Mouse (Mus musculus) cerebellum, postnatal 25 days (tissue): ENCODE data around the gene Tmem179b.

Source experiments
- DNase-seq, 2 experiments: peaks; one replicate each; pipeline ENCODE4 v3.0.0; 2021; ENCODE audit warnings: mixed read lengths in 2 of 2

Gene Tmem179b

DNA sequence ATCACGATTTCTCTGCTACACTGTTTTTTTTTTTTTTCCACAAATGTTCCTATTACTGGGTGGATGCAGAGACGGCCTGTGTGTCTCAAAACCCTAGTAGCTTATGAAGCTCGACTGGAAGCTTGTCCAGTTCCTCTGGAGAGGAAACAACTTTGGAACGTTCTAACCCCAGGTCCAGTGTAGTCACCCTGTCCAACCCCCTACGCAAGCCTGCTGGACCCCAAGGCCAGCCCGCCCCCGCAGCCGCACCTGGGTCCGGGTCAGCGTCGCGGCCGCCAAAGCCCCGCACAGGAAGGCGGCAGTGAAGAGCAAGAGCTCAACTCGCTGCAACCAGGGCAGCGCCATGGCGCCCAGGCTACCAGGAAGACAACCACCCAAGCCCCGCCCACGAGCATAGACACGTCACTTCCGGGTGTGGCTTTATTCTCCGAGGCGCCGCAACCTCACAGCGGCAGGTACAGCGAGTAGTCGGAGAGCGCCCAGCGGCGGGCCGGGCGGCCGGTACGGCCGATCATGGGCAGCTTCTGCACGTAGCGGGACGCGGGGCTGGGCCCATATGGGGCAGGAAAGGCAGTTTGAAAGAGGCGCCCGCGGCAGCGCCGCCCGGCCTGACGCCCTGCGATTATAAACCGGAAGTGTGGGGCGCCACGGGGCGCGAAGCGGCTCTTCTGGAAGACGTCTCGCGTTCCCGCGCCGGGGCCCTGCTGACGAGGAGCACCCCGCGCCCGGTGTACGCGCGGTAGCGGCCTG, at the start of gene Tmem179b:
Gene Tmem179b, minus strand, starts transcription at position 382 of the 750 bp plus-strand sequence.
- DNase-seq, result peak; percentile 98 to 99

DNA sequence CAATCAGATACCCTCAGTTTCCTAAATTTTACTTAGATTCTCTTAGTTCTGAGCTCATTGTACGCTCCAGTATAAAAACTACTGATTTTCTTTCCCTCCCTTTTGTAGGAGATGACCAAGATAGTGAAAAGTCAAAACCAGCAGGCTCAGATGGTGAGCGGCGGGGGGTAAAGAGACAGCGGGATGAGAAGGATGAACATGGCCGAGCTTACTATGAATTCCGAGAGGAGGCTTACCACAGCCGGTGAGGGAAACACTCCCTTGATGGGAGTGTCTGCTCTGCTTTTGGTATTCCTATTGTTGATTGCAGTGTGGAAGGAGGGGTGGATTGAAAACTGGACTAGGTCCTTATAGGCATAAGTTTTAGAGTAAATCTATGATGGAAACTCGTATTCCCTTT, 48.4 kb upstream of the Tmem179b start:
- DNase-seq, result peak; percentile 78 to 87

DNA sequence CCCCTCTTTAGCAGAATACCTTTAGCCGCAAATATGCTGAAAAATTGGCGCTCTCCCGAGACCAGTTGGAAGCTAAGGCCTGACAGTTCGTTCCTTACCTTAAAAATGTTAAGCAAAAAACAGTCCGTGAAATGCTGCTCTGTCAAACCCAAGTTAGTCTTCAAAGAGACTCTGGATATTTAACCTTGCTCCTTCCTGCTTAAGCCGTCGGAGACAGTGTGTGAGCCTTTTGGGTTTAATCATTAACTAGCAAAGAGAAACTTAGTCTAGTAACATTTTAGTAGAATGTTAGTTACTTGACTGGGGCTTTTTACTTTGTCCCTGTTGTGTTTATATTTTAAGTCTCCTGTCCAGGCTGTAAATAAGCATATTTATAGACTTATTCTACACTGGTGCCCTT, 46.9 kb upstream of the Tmem179b start:
- DNase-seq, result no peak

DNA sequence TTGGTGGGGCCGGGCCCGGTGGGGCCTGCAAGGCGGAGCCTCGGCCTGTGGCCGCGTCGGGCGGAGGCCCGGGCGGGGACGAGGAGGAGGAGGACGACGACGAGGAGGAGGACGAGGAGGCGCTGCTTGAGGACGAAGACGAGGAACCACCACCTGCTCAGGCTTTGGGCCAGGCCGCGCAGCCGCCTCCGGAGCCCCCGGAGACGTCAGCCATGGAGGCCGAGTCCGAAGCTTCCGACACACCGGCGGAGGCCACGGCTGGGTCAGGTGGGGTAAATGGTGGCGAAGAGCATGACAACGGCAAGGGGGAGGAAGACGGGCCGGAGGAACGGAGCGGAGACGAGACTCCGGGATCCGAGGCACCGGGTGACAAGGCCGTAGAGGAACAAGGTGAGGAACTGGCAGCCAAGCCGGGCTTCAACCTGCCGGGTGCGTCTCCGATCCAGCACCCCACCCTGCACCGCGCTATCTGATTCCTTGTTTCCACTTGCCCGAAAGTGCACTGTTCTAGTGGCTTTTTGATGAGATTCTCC, 46.2 kb upstream of the Tmem179b start:
- no peak for DNase-seq

DNA sequence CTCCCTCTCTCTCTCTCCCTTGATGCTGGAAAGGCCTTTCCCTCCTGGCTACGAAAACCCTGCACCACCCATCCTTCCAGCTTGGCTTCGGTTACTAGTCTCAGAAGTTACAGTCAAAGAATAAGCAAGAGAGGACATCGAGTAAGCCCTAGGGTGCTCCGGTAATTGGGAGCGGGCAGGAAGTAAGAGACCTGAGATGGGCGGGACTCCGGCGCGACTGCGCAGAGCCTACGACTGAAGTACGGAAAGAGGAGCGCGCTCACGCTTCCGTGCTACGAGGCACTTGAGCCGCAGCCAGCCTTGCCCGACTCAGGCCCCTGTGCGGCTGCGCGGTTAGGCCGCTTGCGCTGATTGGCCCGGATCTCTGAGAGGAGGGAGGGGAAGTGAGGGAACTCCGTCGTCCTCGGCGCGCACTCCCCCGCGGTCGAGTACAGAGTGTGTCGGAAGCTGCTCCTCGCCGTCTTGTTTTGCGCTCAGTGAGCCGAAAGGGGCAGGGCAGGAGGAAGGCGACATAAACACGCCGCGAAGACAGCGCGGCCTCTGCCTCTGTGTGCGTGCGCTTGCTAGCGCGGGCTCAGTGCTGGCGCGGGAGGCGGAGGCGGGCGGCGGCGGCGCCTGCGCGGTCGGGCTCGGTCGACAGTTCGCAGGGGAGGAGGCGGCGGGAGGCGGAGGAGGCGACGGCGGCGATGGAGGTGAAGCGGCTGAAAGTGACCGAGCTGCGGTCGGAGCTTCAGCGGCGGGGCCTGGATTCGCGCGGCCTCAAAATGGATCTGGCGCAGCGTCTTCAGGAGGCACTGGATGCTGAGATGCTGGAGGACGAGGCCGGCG, 45.5 kb upstream of the Tmem179b start, which contains the start of gene Hnrnpul2:
Gene Hnrnpul2, plus strand, starts transcription at position 415 of the 828 bp plus-strand sequence.
- DNase-seq, result peak; percentile 99

DNA sequence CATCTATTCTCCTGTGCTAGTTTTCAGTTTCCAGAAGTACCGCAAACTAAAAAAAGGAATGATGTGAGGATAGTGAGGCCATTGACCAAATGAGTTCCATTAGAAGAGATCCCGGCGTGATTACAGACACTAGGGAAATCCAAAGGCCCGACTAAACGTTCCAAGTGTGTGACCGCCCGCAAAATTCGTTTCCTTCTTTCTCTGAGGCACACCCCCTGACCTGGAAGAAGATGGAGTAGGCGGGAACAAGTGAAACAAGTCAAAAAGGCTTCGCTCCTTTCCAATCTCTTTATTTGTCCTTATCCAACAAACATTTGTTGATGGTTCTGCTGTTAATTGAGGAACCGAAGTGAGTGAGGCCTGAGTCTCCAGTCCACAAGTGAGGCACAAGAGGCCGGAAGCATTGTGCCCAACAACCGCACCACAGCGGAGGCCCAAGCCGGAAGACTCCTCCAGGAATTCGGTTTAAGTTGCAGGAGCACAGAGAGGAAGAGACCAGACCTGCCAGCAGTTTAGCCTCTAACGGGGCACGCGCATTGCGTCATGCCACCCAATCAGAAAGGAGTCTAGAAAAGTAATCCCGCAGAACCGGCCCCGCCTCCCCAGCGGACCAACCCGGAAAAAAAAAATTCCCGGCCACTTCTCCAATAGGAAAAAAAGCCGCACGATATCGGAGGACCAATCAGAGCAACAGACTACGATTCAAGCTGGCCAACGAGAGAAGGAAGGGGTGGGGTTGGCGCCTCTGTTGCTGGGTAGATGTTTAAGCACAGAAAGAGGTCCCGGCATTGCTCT, 44.7 kb upstream of the Tmem179b start, which contains the start of gene Ttc9c:
Gene Ttc9c, minus strand, starts transcription at position 533 of the 795 bp plus-strand sequence.
- DNase-seq, result peak; percentile 95 to 96

DNA sequence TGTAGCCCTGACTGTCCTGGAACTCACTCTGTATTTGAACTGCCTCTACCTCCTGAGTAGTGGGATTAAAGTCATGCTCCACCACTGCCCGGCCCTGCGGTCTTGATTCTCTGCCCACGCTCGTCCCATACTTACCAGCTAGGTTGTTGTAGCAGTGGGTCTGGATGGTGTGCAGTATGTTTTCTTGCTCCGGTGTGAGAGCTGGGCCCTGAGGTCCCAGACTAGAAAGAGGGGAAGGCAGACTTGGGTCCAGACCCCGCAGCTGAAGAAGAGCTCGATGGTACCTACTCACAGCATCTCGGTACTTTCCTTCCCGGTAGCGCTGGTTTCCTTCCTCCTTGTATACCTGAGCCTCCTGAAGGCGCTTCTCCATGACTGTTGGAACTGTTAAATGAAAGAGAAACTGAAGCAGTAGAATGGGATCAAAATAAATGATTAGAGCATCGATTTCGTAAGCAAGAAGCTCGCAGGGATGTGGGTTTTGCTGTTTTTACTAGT, 44.1 kb upstream of the Tmem179b start:
- DNase-seq, result peak in 1 of 2 experiments; percentile 28

DNA sequence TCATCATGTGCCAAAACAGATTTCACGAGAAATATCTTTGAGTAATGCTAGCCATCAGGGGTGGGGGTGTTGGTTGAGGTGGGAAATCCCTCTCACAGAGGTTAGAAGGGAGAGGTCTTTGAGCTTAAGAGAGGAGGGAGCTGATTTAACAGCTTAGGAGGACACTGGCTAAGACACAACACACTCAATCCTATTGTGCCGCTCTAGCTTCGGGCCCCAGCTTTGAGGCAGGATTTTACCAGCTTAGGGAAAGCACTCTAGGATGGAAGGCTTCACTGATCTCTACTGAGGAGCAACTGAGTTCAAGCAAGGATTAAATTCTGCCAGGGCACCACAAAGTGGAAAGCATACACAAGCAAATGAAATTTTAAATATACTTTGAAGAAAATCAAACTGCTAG, 42.7 kb upstream of the Tmem179b start:
- DNase-seq, result no peak

DNA sequence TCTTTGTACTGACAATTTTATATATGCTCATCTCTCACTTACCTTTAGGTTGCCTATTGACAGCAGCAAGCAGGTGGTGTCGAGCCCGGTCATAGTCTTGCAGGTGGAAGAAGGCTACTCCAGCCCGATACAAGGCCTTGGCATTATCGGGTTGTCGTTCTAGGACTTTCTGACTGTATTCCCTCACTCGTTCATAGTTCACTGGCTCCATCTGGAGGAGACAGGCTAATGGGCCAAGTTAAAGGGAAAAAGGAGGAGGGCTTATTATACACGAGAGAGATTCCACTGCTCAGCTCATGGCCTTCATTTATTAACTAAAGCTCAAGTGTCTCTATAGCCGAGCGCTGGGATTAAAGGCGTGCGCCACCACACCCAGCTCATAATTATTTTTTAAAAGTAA, 41.5 kb upstream of the Tmem179b start:
- peak in 1 of 2 experiments; percentile 37 for DNase-seq

DNA sequence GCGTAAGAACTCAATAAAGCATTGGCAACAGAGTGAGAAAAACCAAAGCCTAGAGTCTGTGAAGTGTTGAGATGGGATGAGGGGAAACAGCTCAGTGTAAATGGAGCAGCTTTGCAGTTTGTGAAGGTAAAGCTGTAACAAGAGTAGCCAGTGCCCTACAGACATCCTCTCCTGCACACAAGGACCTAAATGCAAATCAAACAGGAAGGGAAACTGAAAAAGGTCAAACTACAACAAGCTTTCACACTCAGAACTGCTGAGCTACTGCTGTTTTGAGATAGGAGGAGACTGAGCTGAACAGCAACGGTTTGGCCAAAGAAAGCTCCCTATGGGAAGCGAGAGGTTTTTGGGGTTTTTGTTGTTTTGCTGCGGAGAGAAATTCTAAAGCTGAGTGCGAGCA, 32.5 kb upstream of the Tmem179b start:
- DNase-seq, result no peak

DNA sequence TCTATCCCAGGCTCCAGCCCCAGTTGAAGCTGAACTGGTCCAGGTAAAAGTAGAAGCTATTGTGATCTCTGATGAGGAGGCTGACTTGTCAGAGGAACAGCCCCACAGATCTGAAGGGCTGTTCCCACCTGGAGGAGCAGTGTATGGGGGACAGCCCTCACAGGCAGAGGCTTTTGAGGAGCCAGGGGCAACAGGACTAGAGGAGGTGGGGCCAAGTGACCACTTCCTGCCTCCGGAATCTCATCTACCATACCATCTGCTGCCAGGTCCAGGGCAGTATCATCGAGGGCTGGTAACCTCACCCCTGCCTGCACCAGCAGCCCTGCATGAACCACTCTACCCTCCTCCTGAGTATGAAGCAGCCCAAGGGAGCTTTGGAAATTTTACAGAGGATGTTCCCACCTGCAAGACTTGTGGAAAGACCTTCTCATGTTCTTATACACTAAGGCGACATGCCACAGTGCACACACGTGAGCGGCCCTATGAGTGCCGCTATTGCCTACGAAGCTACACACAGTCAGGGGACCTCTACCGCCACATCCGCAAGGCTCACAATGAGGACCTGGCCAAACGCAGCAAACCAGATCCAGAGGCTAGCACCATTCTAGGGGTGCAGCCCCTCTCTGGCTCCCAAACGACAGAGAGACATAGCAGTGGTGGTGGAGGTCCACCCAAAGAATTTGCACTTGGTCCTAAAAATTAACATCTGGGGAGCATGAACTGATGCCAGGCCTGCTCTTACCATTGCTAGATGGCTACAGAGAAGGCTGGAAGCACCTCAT, 29.8 kb upstream of the Tmem179b start:
- no peak for DNase-seq

DNA sequence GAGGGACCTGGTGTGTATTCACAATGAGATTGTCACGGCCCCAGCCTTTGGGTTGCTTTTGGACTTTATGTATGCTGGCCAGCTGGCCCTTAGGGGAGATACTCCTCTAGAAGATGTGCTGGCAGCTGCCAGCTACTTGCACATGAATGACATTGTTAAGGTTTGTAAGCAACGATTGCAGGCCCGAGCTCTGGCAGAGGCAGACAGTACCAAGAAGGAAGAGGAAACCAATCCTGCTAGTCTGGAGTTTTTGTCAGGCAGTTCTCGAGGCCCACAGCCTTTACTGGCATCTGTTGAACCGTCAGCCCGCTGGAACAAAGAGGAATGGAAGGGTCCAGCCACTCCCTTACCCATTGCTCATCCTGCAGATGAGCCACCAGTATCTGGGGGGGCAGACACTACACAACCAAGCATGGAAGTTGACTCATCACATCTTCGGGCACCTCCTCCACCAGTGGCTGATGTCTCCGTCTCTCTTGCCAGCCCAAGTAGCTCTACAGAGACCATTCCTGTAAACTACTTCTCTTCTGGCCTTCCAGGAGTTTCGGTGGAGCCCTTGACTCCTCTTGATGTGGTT, 29.0 kb upstream of the Tmem179b start:
- no peak for DNase-seq

DNA sequence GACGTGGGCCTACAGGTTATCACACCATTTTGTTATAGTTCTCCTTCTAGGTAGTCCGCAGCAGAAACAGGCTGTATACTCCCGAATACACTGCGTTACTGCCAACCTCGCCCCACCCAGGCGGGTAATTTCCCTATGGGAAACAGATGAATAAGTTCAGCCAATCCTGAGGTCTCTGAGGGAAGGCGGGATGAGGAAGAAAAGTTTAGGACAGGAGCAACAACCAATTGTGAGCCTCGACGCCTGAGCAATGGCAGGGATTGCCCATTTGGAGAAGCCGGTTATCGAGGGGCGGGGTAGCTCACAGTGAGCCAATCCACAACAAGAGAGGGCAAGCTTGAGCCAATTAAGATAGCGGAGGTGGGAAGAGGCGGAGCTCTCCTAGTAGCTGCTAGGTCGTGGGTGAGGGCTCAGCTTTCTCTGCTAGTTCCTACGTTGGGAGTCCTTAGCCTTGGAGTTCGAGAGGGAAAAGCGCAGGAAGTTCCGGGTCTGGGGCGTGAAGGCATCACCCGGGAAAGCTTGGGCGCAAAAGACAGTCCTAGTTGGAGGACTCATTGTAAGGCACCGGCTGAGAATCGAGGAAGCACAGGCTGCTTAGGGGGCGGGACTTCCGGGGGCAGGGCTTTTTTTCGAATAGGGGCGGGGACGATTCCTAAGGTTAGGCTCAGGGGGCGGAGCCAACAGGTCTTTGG, 28.0 kb upstream of the Tmem179b start, which contains the start of gene Zbtb3:
Gene Zbtb3, plus strand, starts transcription at position 426 of the 692 bp plus-strand sequence.
- peak; percentile 93 to 94 for DNase-seq

DNA sequence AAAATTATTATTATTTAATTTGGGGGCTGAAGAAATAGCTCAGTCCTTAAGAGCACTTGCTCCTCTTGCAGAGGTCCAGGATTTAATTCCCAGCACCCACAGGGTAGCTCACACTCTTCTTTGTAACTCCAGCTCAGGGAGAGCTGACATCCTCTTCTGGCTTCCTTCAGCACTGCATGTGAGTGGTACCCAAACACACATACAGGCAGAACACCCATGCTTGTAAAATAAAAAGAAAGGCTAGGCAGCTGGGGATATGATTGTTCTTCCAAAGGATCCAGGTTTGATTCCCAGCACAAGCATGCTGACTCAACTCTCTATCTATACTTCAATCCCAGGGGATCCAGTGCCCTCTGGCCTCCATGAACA, 24.7 kb upstream of the Tmem179b start:
- no peak for DNase-seq

DNA sequence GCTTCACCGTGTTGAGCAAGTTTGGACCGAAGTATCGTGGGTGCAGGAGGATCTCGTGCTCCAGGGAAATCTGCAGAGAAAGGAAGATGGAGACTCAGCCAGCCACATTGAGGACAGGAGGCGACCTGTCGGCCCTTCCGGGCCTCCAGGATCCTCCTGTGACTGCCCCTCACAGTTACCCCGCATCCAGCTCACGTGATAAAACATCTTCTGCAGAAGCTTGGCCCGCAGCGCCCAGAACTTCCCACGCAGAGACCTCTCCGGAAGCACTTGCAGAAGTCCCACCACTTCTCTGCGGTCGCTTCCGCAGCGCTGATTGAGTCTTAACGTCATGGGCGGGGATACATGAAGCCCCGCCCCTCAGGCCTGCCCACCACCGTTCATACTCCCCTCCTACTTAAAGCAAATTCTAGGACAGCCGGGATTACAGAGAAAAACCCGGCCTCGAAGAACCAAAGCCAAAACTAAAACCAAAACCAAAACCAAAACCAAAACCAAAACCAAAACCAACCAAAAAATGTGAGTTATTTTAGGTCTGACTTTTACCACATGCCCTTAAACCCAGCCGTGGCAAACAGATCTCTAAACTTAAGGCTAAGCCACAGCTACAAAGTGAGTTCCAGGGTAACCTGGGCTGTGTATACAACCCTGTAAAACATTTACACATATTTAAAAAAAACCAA, 24.1 kb upstream of the Tmem179b start, which contains the start of gene Polr2g:
Gene Polr2g, minus strand, starts transcription at position 314 of the 683 bp plus-strand sequence.
- peak; percentile 86 to 93 for DNase-seq

DNA sequence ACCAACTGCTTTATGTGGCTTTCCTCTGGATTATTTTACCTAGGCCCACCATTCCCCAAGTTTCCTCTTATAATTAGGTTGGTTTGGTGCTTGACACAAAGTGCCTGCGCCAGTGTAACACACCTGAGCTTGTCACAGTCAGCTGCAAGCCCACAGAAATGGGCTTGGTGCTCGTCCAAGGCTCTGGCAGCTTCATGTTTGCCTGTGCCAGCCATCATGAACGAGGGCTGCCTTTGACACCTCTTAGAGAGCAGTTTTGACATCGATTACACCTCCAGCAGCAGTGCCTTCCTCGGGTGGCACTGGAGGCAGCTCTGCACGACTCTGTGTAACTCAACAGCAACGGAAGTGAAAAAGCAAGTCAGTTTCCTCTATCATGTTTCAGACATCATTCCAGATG, 15.9 kb upstream of the Tmem179b start:
- no peak for DNase-seq

DNA sequence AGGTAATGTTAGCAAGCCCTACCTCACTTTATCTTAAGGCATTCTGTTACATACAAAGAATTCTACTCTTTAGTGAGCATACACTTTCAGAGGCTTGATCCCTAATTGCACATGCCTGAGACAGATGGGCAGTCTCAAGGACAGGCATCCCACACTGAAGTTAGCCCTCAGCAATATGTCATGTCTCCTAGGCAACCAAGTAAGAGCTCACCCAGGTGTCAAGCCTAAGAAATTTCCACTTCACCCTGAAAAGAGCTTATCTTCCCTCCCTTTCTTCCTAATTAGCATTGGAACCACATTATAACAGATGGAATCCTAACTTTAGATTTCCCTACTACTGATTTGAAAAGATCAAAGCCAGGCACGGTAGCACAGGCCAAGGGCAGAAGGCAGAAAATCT, 14.9 kb upstream of the Tmem179b start:
- DNase-seq, result no peak

DNA sequence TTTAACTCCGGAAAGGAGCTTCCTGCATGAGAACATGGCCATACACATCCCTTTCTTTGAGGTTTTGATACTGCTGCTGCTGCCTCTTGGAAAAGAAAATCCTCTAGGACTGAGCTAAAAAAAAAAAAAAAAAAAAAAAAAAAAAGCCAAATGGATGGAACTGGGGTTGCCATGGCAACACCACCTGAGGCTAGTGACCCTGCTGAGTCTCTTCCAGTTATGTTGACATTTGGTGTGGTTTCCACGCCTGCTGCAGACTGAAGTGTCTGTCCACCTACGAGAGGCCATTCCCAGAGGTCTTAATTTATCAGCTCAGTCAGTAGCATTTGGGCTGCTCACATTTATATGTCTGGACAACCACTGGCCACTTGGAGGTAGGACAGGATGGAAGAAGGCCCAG, 14.3 kb upstream of the Tmem179b start:
- DNase-seq, result peak; percentile 37 to 69

DNA sequence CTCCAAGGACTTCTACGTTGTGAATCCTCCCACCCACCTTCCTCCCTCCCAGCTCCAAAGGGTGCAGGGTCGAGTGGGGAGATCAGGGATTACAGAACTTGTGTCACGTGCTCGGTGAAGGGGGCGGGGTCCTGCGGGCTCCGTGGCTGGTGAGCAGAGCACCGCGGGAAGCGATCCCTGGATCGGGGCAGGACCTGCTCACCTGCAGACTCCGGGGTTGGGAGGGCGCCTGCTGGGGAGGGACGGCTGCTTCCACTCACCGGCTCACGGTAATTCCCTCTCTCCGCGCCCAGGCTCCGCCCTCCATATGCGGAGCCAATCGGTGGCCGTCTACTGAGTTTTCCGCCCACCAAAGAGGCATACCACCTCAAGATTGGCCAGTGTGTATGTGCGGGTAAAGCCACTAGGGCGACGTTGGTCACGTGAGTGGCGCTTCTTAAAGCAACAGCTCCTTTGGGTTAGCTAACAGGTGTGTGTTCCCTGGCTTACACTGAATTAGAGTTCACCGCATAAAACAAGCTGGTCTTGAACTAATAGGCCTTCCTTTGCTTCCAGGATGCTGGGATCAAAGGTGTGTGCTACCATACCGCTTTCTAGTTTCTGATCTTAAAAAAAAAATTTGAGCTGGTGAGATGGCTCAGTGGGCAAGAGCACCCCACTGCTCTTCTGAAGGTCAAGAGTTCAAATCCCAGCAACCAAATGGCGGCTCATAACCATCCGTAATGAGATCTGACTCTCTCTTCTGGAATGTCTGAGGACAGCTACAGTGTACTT, 11.9 kb upstream of the Tmem179b start, which contains the start of gene Taf6l:
Gene Taf6l, minus strand, starts transcription at position 410 of the 774 bp plus-strand sequence.
- peak; percentile 89 to 93 for DNase-seq
